Mouse (Mus musculus) MEL (cell line): ENCODE results near the gene Morf4l1. TPM values are rescaled to one million over a fixed set of nuclear protein-coding genes. Genes with fewer than 3 reads are reported as not detected.

Source experiments
- DNase-seq: peaks from one replicate; pipeline ENCODE4 v3.0.0; 2011; ENCODE audit warnings: low read depth, low spot score
- H3K27ac ChIP-seq: 2 replicates; pipeline ENCODE4 v1.5.1; 2012; ENCODE audit warnings: low read depth, mild to moderate bottlenecking, control low read depth, low read length, moderate library complexity; ENCODE audit not compliant: control insufficient read depth
- H3K27me3 ChIP-seq, 2 experiments: fragments of 150-350 bp in 1 of 2; sonication (generic) in 1 of 2; 2 replicates each; pipeline ENCODE4 v1.6.1; 2012; ENCODE audit warnings: low read length in 2 of 2, mild to moderate bottlenecking in 2 of 2, improper control_type of control experiment in 1 of 2, moderate library complexity in 1 of 2; ENCODE audit not compliant: insufficient read depth in 2 of 2, control insufficient read depth in 1 of 2
- H3K36me3 ChIP-seq, 2 experiments: 2 replicates each; pipeline ENCODE4 v1.6.1; 2012 to 2014; ENCODE audit warnings: low read length in 2 of 2, improper control_type of control experiment in 1 of 2, inconsistent platforms in 1 of 2, mild to moderate bottlenecking in 1 of 2; ENCODE audit not compliant: insufficient read depth in 2 of 2, control insufficient read depth in 1 of 2
- H3K4me1 ChIP-seq, 2 experiments: fragments of 150-350 bp in 1 of 2; sonication (generic) in 1 of 2; 2 replicates each; pipeline ENCODE4 v1.6.1; 2012; ENCODE audit warnings: low read length in 2 of 2, improper control_type of control experiment in 1 of 2, mild to moderate bottlenecking in 1 of 2; ENCODE audit not compliant: insufficient read depth in 2 of 2, control insufficient read depth in 1 of 2
- H3K4me3 ChIP-seq, 2 experiments: fragments of 150-350 bp in 1 of 2; sonication (generic) in 1 of 2; 2 replicates each; pipeline ENCODE4 v1.5.1; 2012; ENCODE audit warnings: low read depth in 2 of 2, low read length in 2 of 2, mild to moderate bottlenecking in 2 of 2, moderate library complexity in 2 of 2, control low read depth in 1 of 2, improper control_type of control experiment in 1 of 2; ENCODE audit not compliant: control insufficient read depth in 1 of 2, insufficient read depth in 1 of 2
- H3K79me2 ChIP-seq: 2 replicates; pipeline ENCODE4 v1.6.1; 2012; ENCODE audit warnings: mild to moderate bottlenecking, low read length, moderate library complexity; ENCODE audit not compliant: control insufficient read depth, poor library complexity, insufficient read depth
- H3K9ac ChIP-seq: 2 replicates; pipeline ENCODE4 v1.6.1; 2012; ENCODE audit warnings: low read depth, mild to moderate bottlenecking, control low read depth, low read length, moderate library complexity; ENCODE audit not compliant: control insufficient read depth, poor library complexity, severe bottlenecking
- H3K9me3 ChIP-seq: fragments of 150-350 bp; sonication (generic); replicated peaks from 2 replicates; pipeline ENCODE4 v1.6.1; 2012; ENCODE audit warnings: mild to moderate bottlenecking, low read length, improper control_type of control experiment, moderate library complexity; ENCODE audit not compliant: insufficient read depth
- BHLHE40 ChIP-seq: IDR thresholded peaks from 2 replicates; pipeline ENCODE4 v1.6.1; 2012; ENCODE audit warnings: low read depth, mild to moderate bottlenecking, inconsistent platforms, low read length, improper control_type of control experiment, borderline replicate concordance
- CHD2 ChIP-seq: IDR thresholded peaks from 2 replicates; pipeline ENCODE4 v1.6.1; 2011; ENCODE audit warnings: low read length, improper control_type of control experiment
- ETS1 ChIP-seq: IDR thresholded peaks from 2 replicates; pipeline ENCODE4 v1.6.1; 2012; ENCODE audit warnings: low read depth, mild to moderate bottlenecking, inconsistent platforms, low read length, improper control_type of control experiment, moderate library complexity
- GABPA ChIP-seq: IDR thresholded peaks from 2 replicates; pipeline ENCODE4 v1.6.1; 2012; ENCODE audit warnings: low read depth, mild to moderate bottlenecking, inconsistent platforms, low read length, improper control_type of control experiment, moderate library complexity
- KAT2A ChIP-seq: conservative IDR thresholded peaks from 2 replicates; pipeline ENCODE4 v1.6.1; 2012; ENCODE audit warnings: low read depth, low read length, improper control_type of control experiment, inconsistent platforms
- MAFK ChIP-seq: IDR thresholded peaks from 2 replicates; pipeline ENCODE4 v1.6.1; 2011; ENCODE audit warnings: low read depth, mild to moderate bottlenecking, low read length, improper control_type of control experiment, borderline replicate concordance
- MEF2A ChIP-seq: IDR thresholded peaks from 2 replicates; pipeline ENCODE4 v1.6.1; 2014; ENCODE audit warnings: low read depth, mild to moderate bottlenecking, inconsistent platforms, low read length, improper control_type of control experiment; ENCODE audit not compliant: poor library complexity, insufficient replicate concordance, severe bottlenecking; ENCODE audit errors: extremely low read depth
- MYB ChIP-seq: IDR thresholded peaks from 2 replicates; pipeline ENCODE4 v1.6.1; 2011; ENCODE audit warnings: mild to moderate bottlenecking, low read depth, low read length, improper control_type of control experiment
- NRF1 ChIP-seq: IDR thresholded peaks from 2 replicates; pipeline ENCODE4 v1.6.1; 2014; ENCODE audit warnings: low read depth, mild to moderate bottlenecking, inconsistent platforms, low read length, improper control_type of control experiment, moderate library complexity; ENCODE audit not compliant: poor library complexity, insufficient read depth, severe bottlenecking
- POLR2A ChIP-seq, 2 experiments: IDR thresholded peaks; 2 replicates each; pipeline ENCODE4 v1.6.1; 2011 to 2012; ENCODE audit warnings: low read length in 2 of 2, mild to moderate bottlenecking in 2 of 2, control low read depth in 1 of 2, improper control_type of control experiment in 1 of 2, low read depth in 1 of 2, moderate library complexity in 1 of 2; ENCODE audit not compliant: control insufficient read depth in 1 of 2, insufficient read depth in 1 of 2, poor library complexity in 1 of 2
- POLR2AphosphoS5 ChIP-seq: IDR thresholded peaks from 2 replicates; pipeline ENCODE4 v1.6.1; 2012; ENCODE audit warnings: low read depth, borderline replicate concordance, mild to moderate bottlenecking, inconsistent platforms, low read length, moderate library complexity, mixed read lengths
- RAD21 ChIP-seq: IDR thresholded peaks from 2 replicates; pipeline ENCODE4 v1.6.1; 2011; ENCODE audit warnings: mild to moderate bottlenecking, low read depth, low read length, improper control_type of control experiment
- SIN3A ChIP-seq: IDR thresholded peaks from 2 replicates; pipeline ENCODE4 v1.6.1; 2012; ENCODE audit warnings: low read length, improper control_type of control experiment, inconsistent platforms
- TCF12 ChIP-seq: IDR thresholded peaks from 2 replicates; pipeline ENCODE4 v1.6.1; 2014; ENCODE audit warnings: low read depth, mild to moderate bottlenecking, inconsistent platforms, low read length, improper control_type of control experiment, moderate library complexity
- UBTF ChIP-seq: IDR thresholded peaks from 2 replicates; pipeline ENCODE4 v1.6.1; 2012; ENCODE audit warnings: low read depth, mild to moderate bottlenecking, inconsistent platforms, low read length, improper control_type of control experiment, moderate library complexity, borderline replicate concordance; ENCODE audit not compliant: insufficient read depth
- ZKSCAN1 ChIP-seq: IDR thresholded peaks from 2 replicates; pipeline ENCODE4 v1.6.1; 2012; ENCODE audit warnings: low read depth, mild to moderate bottlenecking, inconsistent platforms, low read length, improper control_type of control experiment, moderate library complexity
- ZMIZ1 ChIP-seq: IDR thresholded peaks from 2 replicates; pipeline ENCODE4 v1.6.1; 2012; ENCODE audit warnings: low read depth, mild to moderate bottlenecking, inconsistent platforms, low read length, improper control_type of control experiment, moderate library complexity
- ZNF384 ChIP-seq: IDR thresholded peaks from 2 replicates; pipeline ENCODE4 v1.6.1; 2012; ENCODE audit warnings: low read depth, mild to moderate bottlenecking, inconsistent platforms, low read length, improper control_type of control experiment
- polyA plus RNA-seq, 2 experiments: library from polyadenylated mRNA; stranded (reverse) in 1 of 2; unstranded in 1 of 2; fragments of >175 nt in 1 of 2; fragments of >200 nt in 1 of 2; gene quantifications; 2 replicates each; pipeline versions ENCODE4 v1.2.1 to v1.2.4; 2012; ENCODE audit warnings: low replicate concordance in 2 of 2, low read depth in 1 of 2; ENCODE audit not compliant: insufficient read length in 2 of 2, insufficient read depth in 1 of 2, missing spikeins in 1 of 2
- total RNA-seq: library from RNA; depleted of rRNA; stranded (reverse); fragments of 300-350 nt; gene quantifications from 2 replicates; pipeline ENCODE4 v1.2.3, GENCODE M21; 2012

The Morf4l1 gene
- total and polyA plus RNA-seq, 3 experiments = 107 to 292 (median 190) TPM

DNA sequence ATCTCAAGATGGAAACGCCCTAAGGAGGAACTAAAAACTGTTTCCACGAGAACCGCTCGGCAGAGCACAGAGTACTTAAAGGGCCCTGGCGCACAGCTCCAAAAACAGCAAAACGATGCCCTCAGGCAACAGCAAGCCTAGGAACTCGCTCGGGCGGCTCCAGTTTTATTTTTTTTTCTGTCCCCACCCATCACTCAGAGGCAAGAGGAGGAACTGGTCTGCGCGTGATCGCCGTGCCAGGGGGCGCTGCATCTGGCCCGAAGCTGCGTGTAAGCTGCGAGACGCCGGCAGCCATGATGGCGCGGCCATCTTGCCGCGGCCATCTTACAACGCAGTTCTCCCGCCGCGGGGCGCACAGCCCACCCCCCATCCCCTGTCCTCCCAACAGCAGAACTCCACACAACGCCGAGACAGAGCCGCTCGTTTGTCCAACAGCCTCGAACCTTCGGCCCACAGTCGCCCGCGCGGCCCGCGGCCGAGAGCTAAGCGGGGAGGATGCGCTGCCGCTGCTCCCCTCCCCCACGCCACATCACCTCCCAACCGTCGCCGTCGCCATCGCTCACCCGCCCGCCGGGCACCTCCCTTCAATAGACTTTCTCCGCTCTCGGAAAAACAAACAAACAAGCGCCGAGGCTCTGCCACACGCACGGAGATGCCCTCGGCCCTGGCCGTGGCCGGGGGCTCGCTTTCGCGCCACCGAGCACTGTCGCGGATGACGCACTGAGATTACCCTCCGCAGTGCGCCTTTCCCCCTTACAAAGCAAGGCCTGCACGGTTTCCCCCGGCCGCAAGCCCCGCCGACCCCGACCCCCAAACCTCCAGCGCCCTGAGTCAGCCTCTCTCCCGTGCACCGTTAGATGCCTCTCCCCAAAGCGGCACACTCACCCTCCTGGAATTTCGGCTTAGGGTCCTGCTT, 665 bp downstream of the Morf4l1 start (continued):
- TF ChIP-seq GABPA (no peak), MYB (peak; percentile 57), RAD21 (no peak), MEF2A (no peak), SIN3A (no peak; the same call in none of the 2 replicates), BHLHE40 (0 out of 2 replicates have a peak, but pooled peaks have one; percentile 8), ZKSCAN1 (no peak), NRF1 (0 out of 2 replicates have a peak, but pooled peaks have one; percentile 37), CHD2 (no peak), POLR2AphosphoS5 (no peak), TCF12 (peak; percentile 41; the same call in 1 of the 2 replicates), ZNF384 (peak; percentile 80), UBTF (no peak), ETS1 (no peak), KAT2A (no peak), MAFK (no peak), ZMIZ1 (peak; percentile 77), POLR2A (IDR thresholded peaks at IDR 0.05; ENCODE audit: control insufficient read depth in 1 of 2, insufficient read depth in 1 of 2, low read depth in 1 of 2, low read length in 2 of 2, poor library complexity in 1 of 2) (peak; percentile 54 to 61; a peak in 2 of 4 replicates)

DNA sequence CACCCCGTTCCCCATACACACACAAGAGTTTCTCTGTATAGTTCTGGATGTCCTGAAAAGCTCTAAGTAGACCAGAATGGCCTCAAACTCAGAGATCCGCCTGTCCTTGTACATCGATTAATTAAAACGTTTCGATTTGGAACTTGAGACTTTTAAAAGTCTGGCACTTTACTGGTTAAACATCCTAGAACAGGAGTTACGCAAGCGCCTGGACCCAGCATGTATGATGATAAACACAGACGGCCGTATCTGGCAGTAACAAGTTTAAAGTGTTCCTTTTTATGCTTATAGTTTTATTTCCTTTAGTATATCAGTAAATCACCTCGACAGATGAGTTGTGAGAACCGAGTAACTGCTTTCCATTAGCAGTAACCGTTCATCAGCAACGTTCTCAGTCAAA, 1.4 kb downstream of the Morf4l1 start:
- no peaks in the 10 kb centered on the region for H3K27me3 ChIP-seq
- TF ChIP-seq MYB = no peak
- TF ChIP-seq SIN3A = peak; percentile 49; the same call in 1 of the 2 replicates
- peak overlapping the region; percentile 92 for H3K27ac ChIP-seq
- H3K4me3 ChIP-seq = peak overlapping the region; percentile 86 to 94
- DNase-seq = peak; percentile 60
- peak overlapping the region; percentile 97 for H3K9ac ChIP-seq
- H3K36me3 ChIP-seq = peaks cover 10 to 46% of the 10 kb centered on the region in 2 experiments
- H3K79me2 ChIP-seq = peaks cover 62% of the 10 kb centered on the region
- H3K4me1 ChIP-seq = peaks cover 6 to 16% of the 10 kb centered on the region in 2 experiments; a peak in 3 of 4 replicates
- H3K9me3 ChIP-seq = no peaks in the 10 kb centered on the region
